Mouse (Mus musculus) myocyte (in vitro differentiated cells): ENCODE measurements around the gene Hrasls5.

Experiments
- E2F4 ChIP-seq: IDR thresholded peaks from one replicate; pipeline ENCODE4 v1.6.1; 2011; ENCODE audit warnings: mild to moderate bottlenecking, control low read depth, moderate library complexity; ENCODE audit not compliant: insufficient read depth
- MYOD1 ChIP-seq, 3 experiments: IDR thresholded peaks; one replicate each; pipeline ENCODE4 v1.6.1; 2011; ENCODE audit warnings: control low read depth in 2 of 3, low read depth in 2 of 3, mild to moderate bottlenecking in 2 of 3, moderate library complexity in 1 of 3; ENCODE audit not compliant: insufficient read length in 2 of 3, control insufficient read depth in 1 of 3
- POLR2A ChIP-seq: IDR thresholded peaks from one replicate; pipeline ENCODE4 v1.6.1; 2011; ENCODE audit warnings: low read depth, mild to moderate bottlenecking, control low read depth, moderate library complexity; ENCODE audit not compliant: insufficient read length

GRCm38 (mm10) chr19:7607690-7608201 is 4.6 kb upstream of the Hrasls5 start:
- TF ChIP-seq POLR2A (no peak), E2F4 (no peak), MYOD1 (IDR thresholded peaks at IDR 0.05; ENCODE audit: control insufficient read depth in 1 of 3, insufficient read length in 2 of 3, low read depth in 2 of 3) (peak in 2 of 3 experiments; percentile 44 to 84)
